Mouse (Mus musculus): ENCODE results near the gene Ccdc54. TPM values are rescaled to one million over a fixed set of nuclear protein-coding genes. Genes with fewer than 3 reads are reported as not detected.

Gene Ccdc54
- polyA plus RNA-seq, 1 experiment, result not detected

GRCm38 (mm10) chr16:50596171-50596570 lies 5.2 kb upstream of the Ccdc54 start:
- H3K9me3 ChIP-seq, result peaks cover 6% of the 10 kb centered on the region; the same call in 1 of the 2 replicates
- no peaks in the 10 kb centered on the region for H3K36me3 ChIP-seq (replicated peaks; ENCODE audit: low read length)
- no peak for TF ChIP-seq FLI1 (IDR thresholded peaks at IDR 0.05; ENCODE audit: low read length)
- TF ChIP-seq GATA1 (IDR thresholded peaks at IDR 0.05; ENCODE audit: borderline replicate concordance, low read length), result no peak
- peaks cover 37% of the 10 kb centered on the region for H3K4me1 ChIP-seq
- H3K27me3 ChIP-seq (replicated peaks), result peaks cover 28% of the 10 kb centered on the region
- H3K4me3 ChIP-seq (replicated peaks), result peak overlapping the region; percentile 72

- peaks cover 6% of the 10 kb centered on the region; the same call in 1 of the 2 replicates for H3K9me3 ChIP-seq
- peaks cover 35% of the 10 kb centered on the region for H3K27me3 ChIP-seq (replicated peaks)
- no peak overlapping the region for H3K4me3 ChIP-seq (replicated peaks)
- H3K4me1 ChIP-seq, result peaks cover 34% of the 10 kb centered on the region
- TF ChIP-seq FLI1 (IDR thresholded peaks at IDR 0.05; ENCODE audit: low read length), result no peak
- TF ChIP-seq GATA1 (IDR thresholded peaks at IDR 0.05; ENCODE audit: borderline replicate concordance, low read length), result no peak
- H3K36me3 ChIP-seq (replicated peaks; ENCODE audit: low read length), result no peaks in the 10 kb centered on the region
These were observed 3.9 kb upstream of the Ccdc54 start for GRCm38 (mm10) chr16:50594876-50595275.

GRCm38 (mm10) chr16:50593361-50593760 lies 2.4 kb upstream of the Ccdc54 start:
- TF ChIP-seq FLI1 (IDR thresholded peaks at IDR 0.05; ENCODE audit: low read length) (no peak), GATA1 (IDR thresholded peaks at IDR 0.05; ENCODE audit: borderline replicate concordance, low read length) (no peak)
- Histone ChIP-seq H3K4me3 (replicated peaks) (no peak overlapping the region), H3K36me3 (replicated peaks; ENCODE audit: low read length) (no peaks in the 10 kb centered on the region), H3K9me3 (no peaks in the 10 kb centered on the region), H3K4me1 (peaks cover 34% of the 10 kb centered on the region), H3K27me3 (replicated peaks) (peaks cover 31% of the 10 kb centered on the region)

- TF ChIP-seq GATA1 (IDR thresholded peaks at IDR 0.05; ENCODE audit: borderline replicate concordance, low read length) (no peak), FLI1 (IDR thresholded peaks at IDR 0.05; ENCODE audit: low read length) (no peak)
These were observed 1.3 kb downstream of the Ccdc54 start for GRCm38 (mm10) chr16:50589574-50590151.

GRCm38 (mm10) chr16:50588191-50588590 lies 2.8 kb downstream of the Ccdc54 start:
- Histone ChIP-seq H3K4me3 (replicated peaks) (no peak overlapping the region), H3K9me3 (no peaks in the 10 kb centered on the region), H3K4me1 (peaks cover 19% of the 10 kb centered on the region), H3K27me3 (replicated peaks) (peaks cover 43% of the 10 kb centered on the region), H3K36me3 (replicated peaks; ENCODE audit: low read length) (no peaks in the 10 kb centered on the region)
- TF ChIP-seq GATA1 (IDR thresholded peaks at IDR 0.05; ENCODE audit: borderline replicate concordance, low read length), result no peak
- TF ChIP-seq FLI1 (IDR thresholded peaks at IDR 0.05; ENCODE audit: low read length), result no peak

More at GRCm38 (mm10) chr16:50589574-50590151, 1.3 kb downstream of the Ccdc54 start:
- Histone ChIP-seq H3K4me3 (replicated peaks) (no peak overlapping the region), H3K4me1 (peaks cover 26% of the 10 kb centered on the region), H3K27me3 (replicated peaks) (peaks cover 37% of the 10 kb centered on the region), H3K36me3 (replicated peaks; ENCODE audit: low read length) (no peaks in the 10 kb centered on the region), H3K9me3 (no peaks in the 10 kb centered on the region)

GRCm38 (mm10) chr16:50587139-50587538 lies 3.8 kb downstream of the Ccdc54 start:
- Histone ChIP-seq H3K4me3 (replicated peaks) (no peak overlapping the region), H3K9me3 (no peaks in the 10 kb centered on the region), H3K36me3 (replicated peaks; ENCODE audit: low read length) (no peaks in the 10 kb centered on the region), H3K27me3 (replicated peaks) (peaks cover 49% of the 10 kb centered on the region), H3K4me1 (peaks cover 16% of the 10 kb centered on the region)
- TF ChIP-seq FLI1 (IDR thresholded peaks at IDR 0.05; ENCODE audit: low read length) (no peak), GATA1 (IDR thresholded peaks at IDR 0.05; ENCODE audit: borderline replicate concordance, low read length) (no peak)

GRCm38 (mm10) chr16:50578361-50578760 lies 12.6 kb downstream of the Ccdc54 start:
- no peaks in the 10 kb centered on the region for H3K36me3 ChIP-seq (replicated peaks; ENCODE audit: low read length)
- peaks cover 17% of the 10 kb centered on the region for H3K27me3 ChIP-seq (replicated peaks)
- no peak overlapping the region for H3K4me3 ChIP-seq (replicated peaks)
- TF ChIP-seq FLI1 (IDR thresholded peaks at IDR 0.05; ENCODE audit: low read length) (no peak), GATA1 (IDR thresholded peaks at IDR 0.05; ENCODE audit: borderline replicate concordance, low read length) (no peak)
- H3K9me3 ChIP-seq, result no peaks in the 10 kb centered on the region
- H3K4me1 ChIP-seq, result peaks cover 13% of the 10 kb centered on the region; the same call in 1 of the 2 replicates

GRCm38 (mm10) chr16:50572557-50572956 lies 18.4 kb downstream of the Ccdc54 start:
- peaks cover 10% of the 10 kb centered on the region; the same call in 1 of the 2 replicates for H3K4me1 ChIP-seq
- no peaks in the 10 kb centered on the region for H3K36me3 ChIP-seq (replicated peaks; ENCODE audit: low read length)
- H3K27me3 ChIP-seq (replicated peaks), result peaks cover 9% of the 10 kb centered on the region
- H3K4me3 ChIP-seq (replicated peaks), result no peak overlapping the region
- TF ChIP-seq GATA1 (IDR thresholded peaks at IDR 0.05; ENCODE audit: borderline replicate concordance, low read length), result no peak
- TF ChIP-seq FLI1 (IDR thresholded peaks at IDR 0.05; ENCODE audit: low read length), result no peak
- H3K9me3 ChIP-seq, result no peaks in the 10 kb centered on the region

GRCm38 (mm10) chr16:50559163-50559771 lies 31.7 kb downstream of the Ccdc54 start:
- Histone ChIP-seq H3K4me3 (replicated peaks) (no peak overlapping the region), H3K4me1 (no peaks in the 10 kb centered on the region), H3K27me3 (replicated peaks) (peaks cover 5% of the 10 kb centered on the region), H3K36me3 (replicated peaks; ENCODE audit: low read length) (no peaks in the 10 kb centered on the region), H3K9me3 (peaks cover 3% of the 10 kb centered on the region)
- no peak for TF ChIP-seq FLI1 (IDR thresholded peaks at IDR 0.05; ENCODE audit: low read length)
- TF ChIP-seq GATA1 (IDR thresholded peaks at IDR 0.05; ENCODE audit: borderline replicate concordance, low read length), result no peak

GRCm38 (mm10) chr16:50553828-50554227 lies 37.1 kb downstream of the Ccdc54 start:
- no peaks in the 10 kb centered on the region for H3K36me3 ChIP-seq (replicated peaks; ENCODE audit: low read length)
- H3K9me3 ChIP-seq, result no peaks in the 10 kb centered on the region
- TF ChIP-seq FLI1 (IDR thresholded peaks at IDR 0.05; ENCODE audit: low read length) (no peak), GATA1 (IDR thresholded peaks at IDR 0.05; ENCODE audit: borderline replicate concordance, low read length) (no peak)
- H3K4me3 ChIP-seq (replicated peaks), result no peak overlapping the region
- H3K27me3 ChIP-seq (replicated peaks), result peaks cover 3% of the 10 kb centered on the region
- H3K4me1 ChIP-seq, result peaks cover 15% of the 10 kb centered on the region
